Mouse (Mus musculus): ENCODE data around the gene Ngb.

DNA sequence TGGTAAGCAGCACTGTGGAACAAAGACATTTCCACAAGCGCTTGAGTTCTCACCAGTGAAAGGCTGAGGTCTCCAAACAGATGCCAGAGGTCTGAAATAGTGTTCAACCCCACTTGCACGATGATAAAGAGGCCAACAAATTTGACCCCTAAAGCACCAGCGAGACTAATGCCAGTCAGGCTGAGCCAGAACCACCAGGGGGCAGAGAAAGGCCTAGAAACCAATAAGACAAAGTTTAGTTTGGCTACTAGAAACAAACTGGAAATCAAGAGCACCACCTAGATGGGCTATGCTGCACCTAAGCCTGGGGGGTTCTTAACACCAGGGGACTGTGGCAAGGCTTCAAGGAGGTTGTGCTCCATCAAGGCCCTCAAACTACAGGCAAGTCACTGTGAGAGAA lies 29.3 kb upstream of the Ngb start:
- TF ChIP-seq HCFC1 (IDR thresholded peaks at IDR 0.05; ENCODE audit: borderline replicate concordance, insufficient read depth, low read length) (no peak), ZNF384 (IDR thresholded peaks at IDR 0.05; ENCODE audit: low read depth, low read length) (no peak), MAFK (IDR thresholded peaks at IDR 0.05; ENCODE audit: insufficient read depth, low read depth, low read length) (no peak), ZC3H11A (IDR thresholded peaks at IDR 0.05; ENCODE audit: borderline replicate concordance, low read depth, low read length) (peak; percentile 12; the same call in 1 of the 2 replicates), CHD2 (IDR thresholded peaks at IDR 0.05; ENCODE audit: low read depth, low read length) (no peak)
